Mouse (Mus musculus): ENCODE measurements around the gene Cdc45. TPM values are rescaled to one million over a fixed set of nuclear protein-coding genes. Genes with fewer than 3 reads are reported as not detected.

Gene Cdc45
- polyA plus RNA-seq, 1 experiment from 2014 or later: 4.8 TPM

DNA sequence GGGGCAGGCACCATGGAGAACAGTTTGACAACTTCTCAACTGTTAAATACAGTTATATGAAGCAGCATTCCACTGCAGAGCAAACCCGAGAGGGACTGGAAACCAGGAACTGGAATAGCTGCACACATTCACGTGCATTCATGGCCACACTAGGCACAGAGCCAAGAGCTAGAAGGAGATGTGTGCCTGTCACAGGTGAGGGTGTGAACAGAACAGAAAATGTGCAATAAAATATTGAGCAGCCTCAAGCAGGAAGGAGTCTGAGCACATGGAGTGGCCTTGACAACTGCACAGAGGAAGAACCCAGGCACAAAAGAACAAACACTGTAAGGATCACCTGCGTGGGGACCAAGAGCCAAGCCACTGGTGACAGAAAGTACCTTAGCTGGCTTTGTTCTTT is 81.1 kb downstream of the Cdc45 start:
- TF ChIP-seq CTCF (IDR thresholded peaks at IDR 0.05) (no peak), EP300 (IDR thresholded peaks at IDR 0.05) (no peak)
- no peak for ATAC-seq
- Histone ChIP-seq H3K36me3 (ENCODE audit: insufficient read depth, low read length) (no peaks in the 10 kb centered on the region), H3K9ac (replicated peaks; ENCODE audit: low read depth) (no peak overlapping the region), H3K4me1 (ENCODE audit: insufficient read depth, low read depth, low read length) (peaks cover 4% of the 10 kb centered on the region; the same call in 1 of the 2 replicates), H3K27me3 (replicated peaks; ENCODE audit: insufficient read depth, low read length) (no peaks in the 10 kb centered on the region), H3K4me2 (replicated peaks; ENCODE audit: low read depth, low read length) (no peak overlapping the region), H3K4me3 (ENCODE audit: low read depth, low read length) (no peak overlapping the region), H3K9me3 (ENCODE audit: low read length) (no peaks in the 10 kb centered on the region), H3K27ac (ENCODE audit: low read length) (peak overlapping the region; percentile 43; the same call in 1 of the 2 replicates)
- DNase-seq (ENCODE audit: low spot score): peak; percentile 34
- 35% methylated on average over 3 of the region's 3 CpGs for WGBS

Other genes starting within 250 kb of the Cdc45 start
- gene Tbx1, start 221.3 kb downstream of the Cdc45 start, polyA plus RNA-seq (2015; fragmentation: Nextera tagmentation; extraction: Ambion mirVana): 7.6 and 7.8 TPM in 2 replicates
- 7.9 and 8.8 TPM in 2 replicates for gene Gp1bb, start 189.6 kb downstream of the Cdc45 start, polyA plus RNA-seq (2015; fragmentation: Nextera tagmentation; extraction: Ambion mirVana)
- gene Gm49601, start 185.6 kb downstream of the Cdc45 start, polyA plus RNA-seq (2015; fragmentation: Nextera tagmentation; extraction: Ambion mirVana): 2.2 and 3.1 TPM in 2 replicates
- 8.5 and 9.6 TPM in 2 replicates for gene Sept5, start 182.0 kb downstream of the Cdc45 start, polyA plus RNA-seq (2015; fragmentation: Nextera tagmentation; extraction: Ambion mirVana)
- gene Cldn5, start 35.1 kb downstream of the Cdc45 start, polyA plus RNA-seq (2015; fragmentation: Nextera tagmentation; extraction: Ambion mirVana): 400 and 432 TPM in 2 replicates
- 75.4 and 81.7 TPM in 2 replicates for gene Ufd1, start 208 bp downstream of the Cdc45 start, polyA plus RNA-seq (2015; fragmentation: Nextera tagmentation; extraction: Ambion mirVana)
- 23.7 and 28.9 TPM in 2 replicates for gene 2510002D24Rik, start 24.6 kb upstream of the Cdc45 start, polyA plus RNA-seq (2015; fragmentation: Nextera tagmentation; extraction: Ambion mirVana)
- not detected in 2 replicates for gene Gm28539, start 24.6 kb upstream of the Cdc45 start, polyA plus RNA-seq (2015; fragmentation: Nextera tagmentation; extraction: Ambion mirVana)
- gene Mrpl40, start 64.9 kb upstream of the Cdc45 start, polyA plus RNA-seq (2015; fragmentation: Nextera tagmentation; extraction: Ambion mirVana): 55.8 and 56.5 TPM in 2 replicates
- 7.6 and 8.4 TPM in 2 replicates for gene Hira, start 65.0 kb upstream of the Cdc45 start, polyA plus RNA-seq (2015; fragmentation: Nextera tagmentation; extraction: Ambion mirVana)